Mouse (Mus musculus) hindbrain, embryonic 12.5 days (tissue): ENCODE measurements around the gene Cpm. TPM values are rescaled to one million over a fixed set of nuclear protein-coding genes. Genes with fewer than 3 reads are reported as not detected.

Source experiments
- ATAC-seq: fragments of 200-750 bp; cut with Nextera tagmentation; 2 replicates; pipeline ENCODE4 v1.8.0; 2017; ENCODE audit warnings: moderate TSS enrichment; ENCODE audit not compliant: low FRiP score
- H3K27ac ChIP-seq: fragments of 300-500 bp; sonication (generic); 2 replicates; pipeline ENCODE4 v1.5.1; 2016; ENCODE audit warnings: mild to moderate bottlenecking
- H3K27me3 ChIP-seq: fragments of 300-500 bp; sonication (generic); 2 replicates; pipeline ENCODE4 v1.6.1; 2016; ENCODE audit warnings: mild to moderate bottlenecking
- H3K36me3 ChIP-seq: fragments of 300-500 bp; sonication (generic); 2 replicates; pipeline ENCODE4 v1.6.1; 2016; ENCODE audit warnings: mild to moderate bottlenecking
- H3K4me1 ChIP-seq: fragments of 300-500 bp; sonication (generic); 2 replicates; pipeline ENCODE4 v1.6.1; 2016
- H3K4me2 ChIP-seq: fragments of 300-500 bp; sonication (generic); replicated peaks from 2 replicates; pipeline ENCODE4 v1.6.1; 2016; ENCODE audit warnings: mild to moderate bottlenecking
- H3K4me3 ChIP-seq: fragments of 300-500 bp; sonication (generic); 2 replicates; pipeline ENCODE4 v1.5.1; 2016; ENCODE audit warnings: mild to moderate bottlenecking
- H3K9ac ChIP-seq: fragments of 300-500 bp; sonication (generic); 2 replicates; pipeline ENCODE4 v1.6.1; 2016; ENCODE audit warnings: mild to moderate bottlenecking, moderate library complexity
- H3K9me3 ChIP-seq: fragments of 300-500 bp; sonication (generic); replicated peaks from 2 replicates; pipeline ENCODE4 v1.6.1; 2016; ENCODE audit warnings: mild to moderate bottlenecking
- WGBS: fragments of 180-500 bp; shearing (Covaris S2); methylation state at CpG from one replicate; pipeline ENCODE4 v1.1.7; 2016; 5-methylcytosine and 5-hydroxymethylcytosine counted together
- polyA plus RNA-seq: library from polyadenylated mRNA; unstranded; fragments of >200 nt; fragmentation: Nextera tagmentation; extraction: Ambion mirVana; gene quantifications from 2 replicates; pipeline ENCODE4 v1.2.1, GENCODE M21; 2016

Gene Cpm
- polyA plus RNA-seq, 1 experiment from 2014 or later: 6.0 TPM

GRCm38 (mm10) chr10:117663056-117663864 is 34.0 kb downstream of the Cpm start:
- Histone ChIP-seq H3K9me3 (no peaks in the 10 kb centered on the region), H3K4me2 (peak overlapping the region; percentile 27), H3K9ac (no peak overlapping the region), H3K36me3 (no peaks in the 10 kb centered on the region), H3K4me3 (no peak overlapping the region), H3K27me3 (no peaks in the 10 kb centered on the region), H3K27ac (no peak overlapping the region), H3K4me1 (peaks cover 7% of the 10 kb centered on the region; the same call in 1 of the 2 replicates)
- 74% methylated on average over 14 of the region's 14 CpGs for WGBS
- ATAC-seq: no peak

- Histone ChIP-seq H3K4me2 (peak overlapping the region; percentile 27), H3K4me3 (no peak overlapping the region), H3K4me1 (peaks cover 7% of the 10 kb centered on the region; the same call in 1 of the 2 replicates), H3K27me3 (no peaks in the 10 kb centered on the region), H3K9ac (no peak overlapping the region), H3K27ac (no peak overlapping the region), H3K9me3 (no peaks in the 10 kb centered on the region), H3K36me3 (no peaks in the 10 kb centered on the region)
- 14% methylated on average over 7 of the region's 9 CpGs for WGBS
- no peak for ATAC-seq
Observed at GRCm38 (mm10) chr10:117663865-117664200, 34.5 kb downstream of the Cpm start.

GRCm38 (mm10) chr10:117664208-117664925 is 35.1 kb downstream of the Cpm start:
- no peak for ATAC-seq
- H3K4me2 ChIP-seq: peak overlapping the region; percentile 27; the same call in 1 of the 2 replicates

GRCm38 (mm10) chr10:117664926-117665209 is 35.6 kb downstream of the Cpm start:
- Histone ChIP-seq H3K27ac (no peak overlapping the region), H3K27me3 (no peaks in the 10 kb centered on the region), H3K4me1 (peaks cover 10% of the 10 kb centered on the region), H3K4me2 (no peak overlapping the region), H3K36me3 (no peaks in the 10 kb centered on the region), H3K9me3 (no peaks in the 10 kb centered on the region), H3K9ac (no peak overlapping the region), H3K4me3 (no peak overlapping the region)
- ATAC-seq: no peak

More at GRCm38 (mm10) chr10:117664208-117664925, 35.1 kb downstream of the Cpm start:
- no peak overlapping the region for H3K27ac ChIP-seq
- no peaks in the 10 kb centered on the region for H3K36me3 ChIP-seq
- no peak overlapping the region for H3K4me3 ChIP-seq
- H3K9ac ChIP-seq: no peak overlapping the region
- H3K9me3 ChIP-seq: no peaks in the 10 kb centered on the region
- WGBS: 63% methylated on average over 14 of the region's 14 CpGs
- no peaks in the 10 kb centered on the region for H3K27me3 ChIP-seq
- H3K4me1 ChIP-seq: peaks cover 7% of the 10 kb centered on the region; the same call in 1 of the 2 replicates

DNA sequence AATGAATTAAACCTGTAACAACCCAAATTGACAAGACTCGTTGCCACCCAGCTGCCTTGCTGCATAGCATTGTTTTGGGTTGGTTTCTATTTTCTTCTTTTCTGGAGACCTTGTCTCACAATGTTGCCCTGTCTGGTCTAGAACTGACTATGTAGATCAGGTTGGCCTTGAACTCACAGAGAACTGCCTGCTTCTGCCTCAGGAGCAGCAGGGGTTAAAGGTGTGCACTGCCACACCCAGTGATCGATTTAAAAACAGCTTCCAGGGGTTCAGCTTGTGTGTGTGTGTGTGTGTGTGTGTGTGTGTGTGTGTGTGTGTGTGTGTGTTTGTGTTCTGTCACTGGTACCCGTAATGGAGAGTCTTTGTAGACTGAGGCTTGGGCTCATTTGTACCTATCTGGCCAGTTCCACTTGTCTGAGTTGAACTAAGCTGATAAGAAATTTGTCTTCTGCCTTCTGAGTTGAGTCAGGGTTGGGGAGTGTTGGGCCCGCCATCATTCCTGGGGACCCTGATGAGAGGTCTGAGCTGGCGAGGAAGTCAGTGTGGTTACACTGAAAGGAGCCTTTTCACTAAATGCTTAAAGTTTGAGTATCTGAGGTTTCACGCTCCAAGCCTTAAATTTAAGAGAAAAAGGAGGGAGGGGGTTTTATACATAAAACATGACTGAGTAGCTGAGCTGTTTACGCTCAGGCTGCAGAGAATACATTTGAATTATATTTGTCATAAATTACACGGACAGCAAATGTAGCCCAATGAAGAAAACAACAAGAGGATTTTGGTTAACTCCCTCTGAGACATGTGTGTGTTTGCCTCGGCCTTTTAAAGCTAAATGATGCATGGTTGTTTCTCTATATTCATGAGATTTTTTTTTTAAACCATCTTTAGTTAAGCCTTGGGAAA is 36.3 kb downstream of the Cpm start:
- H3K4me1 ChIP-seq: peaks cover 10% of the 10 kb centered on the region
- no peak overlapping the region for H3K27ac ChIP-seq
- no peaks in the 10 kb centered on the region for H3K27me3 ChIP-seq
- H3K4me2 ChIP-seq: no peak overlapping the region
- 75% methylated on average over 9 of the region's 9 CpGs for WGBS
- H3K9me3 ChIP-seq: no peaks in the 10 kb centered on the region
- no peak for ATAC-seq
- no peak overlapping the region for H3K9ac ChIP-seq
- no peak overlapping the region for H3K4me3 ChIP-seq
- no peaks in the 10 kb centered on the region for H3K36me3 ChIP-seq

- Histone ChIP-seq H3K4me3 (no peak overlapping the region), H3K9me3 (no peaks in the 10 kb centered on the region), H3K27me3 (no peaks in the 10 kb centered on the region), H3K36me3 (no peaks in the 10 kb centered on the region), H3K4me2 (no peak overlapping the region), H3K4me1 (peaks cover 10% of the 10 kb centered on the region), H3K9ac (no peak overlapping the region), H3K27ac (no peak overlapping the region)
- no peak for ATAC-seq
- 93% methylated on average over 3 of the region's 3 CpGs for WGBS
Observed at GRCm38 (mm10) chr10:117666361-117666760, 37.1 kb downstream of the Cpm start.

DNA sequence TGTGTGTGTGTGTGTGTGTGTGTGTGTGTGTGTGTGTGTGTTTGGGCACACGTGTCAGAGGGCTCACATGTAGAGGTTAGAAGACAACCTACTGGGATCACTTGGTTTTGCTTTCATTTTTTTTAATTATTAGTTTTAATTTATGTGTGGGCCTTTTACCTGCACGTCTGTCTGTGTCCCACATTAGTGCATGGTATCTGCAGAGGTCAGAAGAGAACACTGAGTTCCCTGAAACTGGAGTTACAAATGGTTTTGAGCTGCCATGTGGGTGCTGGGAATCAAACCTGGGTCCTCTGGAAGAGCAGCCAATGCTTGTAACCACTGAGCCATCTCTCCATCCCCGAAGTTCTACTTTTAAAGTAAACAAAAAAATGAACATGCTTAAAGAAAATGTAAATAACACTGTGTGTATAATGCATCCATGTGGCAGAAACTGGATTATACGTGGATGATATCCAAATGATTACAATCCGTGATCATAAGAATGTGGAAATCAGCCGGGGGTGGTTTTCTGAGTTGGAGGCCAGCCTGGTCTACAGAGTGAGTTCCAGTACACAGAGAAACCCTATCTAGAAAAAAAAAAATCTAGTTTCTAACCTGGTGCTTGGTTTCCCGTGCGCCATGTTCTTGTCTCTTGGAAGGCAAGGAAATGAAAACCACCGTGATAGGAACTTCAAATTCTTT is 37.8 kb downstream of the Cpm start:
- Histone ChIP-seq H3K4me2 (no peak overlapping the region), H3K9me3 (no peaks in the 10 kb centered on the region), H3K36me3 (no peaks in the 10 kb centered on the region), H3K4me1 (peaks cover 10% of the 10 kb centered on the region), H3K9ac (no peak overlapping the region), H3K27me3 (no peaks in the 10 kb centered on the region), H3K27ac (no peak overlapping the region), H3K4me3 (no peak overlapping the region)
- no peak for ATAC-seq
- WGBS: 94% methylated on average over 9 of the region's 9 CpGs

GRCm38 (mm10) chr10:117667663-117668507 is 38.6 kb downstream of the Cpm start:
- H3K27ac ChIP-seq: no peak overlapping the region
- WGBS: 93% methylated on average over 28 of the region's 28 CpGs
- no peaks in the 10 kb centered on the region for H3K36me3 ChIP-seq
- H3K9me3 ChIP-seq: no peaks in the 10 kb centered on the region
- H3K4me1 ChIP-seq: peaks cover 10% of the 10 kb centered on the region
- H3K9ac ChIP-seq: no peak overlapping the region
- no peak overlapping the region for H3K4me2 ChIP-seq
- ATAC-seq: no peak
- H3K27me3 ChIP-seq: no peaks in the 10 kb centered on the region
- H3K4me3 ChIP-seq: no peak overlapping the region

DNA sequence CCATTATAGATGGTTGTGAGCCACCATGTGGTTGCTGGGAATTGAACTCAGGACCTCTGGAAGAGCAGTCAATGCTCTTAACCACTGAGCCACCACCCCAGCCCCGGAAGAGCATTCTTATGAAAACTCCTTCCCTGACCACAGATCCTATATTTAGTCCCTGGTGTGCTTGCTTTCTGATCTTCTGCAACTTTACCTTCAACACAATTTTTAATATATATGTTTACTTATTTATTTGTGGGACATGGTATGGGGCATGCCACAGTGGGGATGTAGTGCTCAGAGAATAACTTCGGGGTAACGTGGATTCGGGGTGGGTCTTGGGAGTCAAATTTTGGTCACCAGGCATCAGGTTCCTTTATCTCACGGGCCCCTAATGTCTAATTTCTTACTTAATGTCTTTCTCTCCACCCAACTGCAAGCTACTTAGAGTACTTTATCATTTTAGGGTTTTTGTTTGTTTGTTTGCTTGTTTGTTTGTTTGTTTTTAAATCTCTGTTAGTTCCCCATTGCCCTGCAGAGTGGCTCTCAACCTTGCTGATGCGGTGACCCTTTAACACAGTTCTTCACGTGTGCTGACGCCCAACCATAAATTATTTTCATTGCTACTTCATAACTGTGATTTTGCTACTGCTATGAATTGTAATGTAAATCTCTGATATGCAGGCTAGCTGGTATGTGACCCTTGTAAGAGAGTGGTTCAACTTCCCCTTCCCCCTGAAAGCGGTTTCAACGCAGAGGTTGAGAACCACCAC is 39.4 kb downstream of the Cpm start:
- H3K27me3 ChIP-seq: no peaks in the 10 kb centered on the region
- no peak overlapping the region for H3K4me2 ChIP-seq
- peaks cover 6% of the 10 kb centered on the region for H3K4me1 ChIP-seq
- no peaks in the 10 kb centered on the region for H3K9me3 ChIP-seq
- H3K9ac ChIP-seq: no peak overlapping the region
- H3K4me3 ChIP-seq: no peak overlapping the region
- no peaks in the 10 kb centered on the region for H3K36me3 ChIP-seq
- H3K27ac ChIP-seq: no peak overlapping the region
- 88% methylated on average over 10 of the region's 10 CpGs for WGBS
- no peak for ATAC-seq

DNA sequence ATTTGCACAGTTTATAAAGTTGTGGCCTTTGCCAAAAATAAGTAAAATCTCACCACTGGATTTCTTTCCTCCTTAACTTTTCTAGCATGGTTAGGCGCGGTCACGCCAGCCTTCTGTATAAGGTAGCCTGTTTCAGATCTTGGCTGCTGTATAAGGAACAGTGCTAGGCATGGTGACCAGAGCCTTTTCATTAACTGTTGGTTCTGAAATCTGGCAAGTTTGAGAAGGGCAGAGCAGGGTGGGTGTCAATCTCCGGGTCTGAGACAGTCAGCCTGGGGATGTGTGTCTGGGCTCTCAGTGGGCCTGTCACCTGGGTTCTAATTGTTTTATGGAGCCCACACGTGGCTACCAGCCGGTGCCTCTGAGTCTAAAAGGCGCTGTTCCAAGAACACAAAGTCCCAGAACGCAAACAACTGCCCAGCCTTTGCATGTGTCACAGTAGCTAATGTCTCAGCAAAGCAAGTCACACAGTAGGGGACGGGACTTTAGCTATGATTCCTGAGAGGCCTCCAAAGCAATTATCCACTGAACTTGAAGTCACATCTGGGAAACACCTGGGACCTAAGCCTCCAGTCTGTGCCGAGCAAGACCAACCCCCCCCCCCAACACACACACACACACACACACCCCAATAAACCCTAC is 40.3 kb downstream of the Cpm start:
- Histone ChIP-seq H3K27me3 (no peaks in the 10 kb centered on the region), H3K36me3 (no peaks in the 10 kb centered on the region), H3K4me2 (no peak overlapping the region), H3K9me3 (no peaks in the 10 kb centered on the region), H3K4me1 (peaks cover 3% of the 10 kb centered on the region; the same call in 1 of the 2 replicates), H3K9ac (no peak overlapping the region), H3K4me3 (no peak overlapping the region), H3K27ac (no peak overlapping the region)
- 0 out of 2 replicates have a peak, but pooled peaks have one; percentile 32 for ATAC-seq
- WGBS: 66% methylated on average over 10 of the region's 10 CpGs
